Mouse (Mus musculus) small intestine, adult 2 months (tissue): ENCODE results near the gene Kcns1. TPM values are rescaled to one million over a fixed set of nuclear protein-coding genes. Genes with fewer than 3 reads are reported as not detected.

Experiments
- H3K27ac ChIP-seq: fragments of 200-500 bp; 2 replicates; pipeline ENCODE4 v1.5.1; 2012; ENCODE audit warnings: low read depth, low read length, control low read depth, inconsistent platforms; ENCODE audit not compliant: insufficient read depth
- H3K27me3 ChIP-seq: fragments of 200-500 bp; 2 replicates; pipeline ENCODE4 v1.6.1; 2012; ENCODE audit warnings: mild to moderate bottlenecking, moderate library complexity, low read length, inconsistent platforms; ENCODE audit not compliant: control insufficient read depth, insufficient read depth
- H3K36me3 ChIP-seq: fragments of 200-500 bp; 2 replicates; pipeline ENCODE4 v1.6.1; 2012; ENCODE audit warnings: mild to moderate bottlenecking, low read length, control low read depth, inconsistent platforms; ENCODE audit not compliant: control insufficient read depth, insufficient read depth
- H3K4me1 ChIP-seq: fragments of 200-500 bp; 2 replicates; pipeline ENCODE4 v1.6.1; 2012; ENCODE audit warnings: low read length, inconsistent platforms, mixed read lengths; ENCODE audit not compliant: control insufficient read depth, insufficient read depth, insufficient read length
- H3K4me3 ChIP-seq: fragments of 200-500 bp; 2 replicates; pipeline ENCODE4 v1.5.1; 2012; ENCODE audit warnings: low read depth, mild to moderate bottlenecking, control low read depth, inconsistent platforms, low read length, moderate library complexity
- CTCF ChIP-seq: fragments of 200-500 bp; IDR thresholded peaks from 2 replicates; pipeline ENCODE4 v1.5.1; 2012; ENCODE audit warnings: low read depth, mild to moderate bottlenecking, control low read depth, inconsistent platforms, low read length, moderate library complexity, mixed read lengths; ENCODE audit not compliant: insufficient replicate concordance, insufficient read length; ENCODE audit errors: extremely low read depth
- POLR2A ChIP-seq: fragments of 200-500 bp; IDR thresholded peaks from 2 replicates; pipeline ENCODE4 v1.6.1; 2012; ENCODE audit warnings: low read depth, mild to moderate bottlenecking, control low read depth, inconsistent platforms, low read length, moderate library complexity
- WGBS: fragments of 180-500 bp; shearing (Covaris S2); methylation state at CpG from one replicate; pipeline ENCODE4 v1.1.7; 2018; 5-methylcytosine and 5-hydroxymethylcytosine counted together
- polyA plus RNA-seq: library from polyadenylated mRNA; depleted of rRNA; stranded (reverse); fragments of >200 nt; gene quantifications from 2 replicates; pipeline ENCODE4 v1.2.3, GENCODE M21; 2012

Kcns1 gene
- polyA plus RNA-seq, 1 experiment: 0.25 TPM

GRCm38 (mm10) chr2:164183340-164183739, 12.4 kb upstream of the Kcns1 start:
- Histone ChIP-seq H3K4me1 (no peaks in the 10 kb centered on the region), H3K36me3 (no peaks in the 10 kb centered on the region), H3K27ac (no peak overlapping the region), H3K4me3 (no peak overlapping the region), H3K27me3 (no peaks in the 10 kb centered on the region)
- WGBS: 51% methylated on average over 9 of the region's 9 CpGs
- TF ChIP-seq CTCF: no peak
- TF ChIP-seq POLR2A: no peak

- H3K4me1 ChIP-seq: no peaks in the 10 kb centered on the region
- no peak within 1 kb of the TSS for H3K27ac ChIP-seq
- WGBS: 56% methylated on average over 7 of the region's 7 CpGs
- H3K27me3 ChIP-seq: no peaks in the 10 kb centered on the region
- no peak for TF ChIP-seq CTCF
- TF ChIP-seq POLR2A: no peak
- H3K36me3 ChIP-seq: no peaks in the 10 kb centered on the region
- H3K4me3 ChIP-seq: no peak within 1 kb of the TSS
Measured at GRCm38 (mm10) chr2:164182692-164183255, 11.9 kb upstream of the Kcns1 start, which contains the start of gene Wfdc5. Gene Wfdc5 (minus strand): TSS chr2:164182742.

GRCm38 (mm10) chr2:164180770-164181169, 9.9 kb upstream of the Kcns1 start:
- no peak overlapping the region for H3K4me3 ChIP-seq
- H3K27ac ChIP-seq: no peak overlapping the region
- no peaks in the 10 kb centered on the region for H3K27me3 ChIP-seq
- no peaks in the 10 kb centered on the region for H3K36me3 ChIP-seq
- 68% methylated on average over 4 of the region's 4 CpGs for WGBS
- H3K4me1 ChIP-seq: no peaks in the 10 kb centered on the region
- TF ChIP-seq CTCF: no peak
- no peak for TF ChIP-seq POLR2A

- H3K27ac ChIP-seq: no peak overlapping the region
- H3K4me3 ChIP-seq: no peak overlapping the region
- 41% methylated on average over 3 of the region's 3 CpGs for WGBS
- no peaks in the 10 kb centered on the region for H3K27me3 ChIP-seq
- no peaks in the 10 kb centered on the region for H3K36me3 ChIP-seq
- TF ChIP-seq CTCF (peak; percentile 41; the same call in 1 of the 2 replicates), POLR2A (no peak)
- H3K4me1 ChIP-seq: no peaks in the 10 kb centered on the region
Measured at GRCm38 (mm10) chr2:164180124-164180523, 9.2 kb upstream of the Kcns1 start.

- H3K36me3 ChIP-seq: no peaks in the 10 kb centered on the region
- no peaks in the 10 kb centered on the region for H3K4me1 ChIP-seq
- no peak overlapping the region for H3K27ac ChIP-seq
- no peak overlapping the region for H3K4me3 ChIP-seq
- H3K27me3 ChIP-seq: 0 out of 2 replicates have a peak, but pooled peaks cover 2% of the 10 kb centered on the region
- 85% methylated on average over 5 of the region's 5 CpGs for WGBS
- TF ChIP-seq POLR2A: no peak
- no peak for TF ChIP-seq CTCF
Measured at GRCm38 (mm10) chr2:164177831-164178230, 6.9 kb upstream of the Kcns1 start.

GRCm38 (mm10) chr2:164175850-164176249, 4.9 kb upstream of the Kcns1 start:
- no peaks in the 10 kb centered on the region for H3K4me1 ChIP-seq
- TF ChIP-seq CTCF (no peak), POLR2A (no peak)
- no peak overlapping the region for H3K27ac ChIP-seq
- WGBS: 50% methylated on average over 3 of the region's 3 CpGs
- H3K4me3 ChIP-seq: no peak overlapping the region
- H3K27me3 ChIP-seq: peaks cover 14% of the 10 kb centered on the region
- no peaks in the 10 kb centered on the region for H3K36me3 ChIP-seq

GRCm38 (mm10) chr2:164174649-164175395, 3.9 kb upstream of the Kcns1 start:
- Histone ChIP-seq H3K27ac (no peak overlapping the region), H3K4me1 (no peaks in the 10 kb centered on the region), H3K36me3 (no peaks in the 10 kb centered on the region), H3K4me3 (no peak overlapping the region), H3K27me3 (peaks cover 24% of the 10 kb centered on the region)
- 70% methylated on average over 8 of the region's 8 CpGs for WGBS
- TF ChIP-seq POLR2A (no peak), CTCF (no peak)
